Mouse (Mus musculus): ENCODE measurements at regions not wholly inside any gene's neighbourhood (a gene's known extent, or its start where the extent isn't known, plus 50 kb on each side); places are given as distances from the start of the nearest gene placed in this dataset.

DNA sequence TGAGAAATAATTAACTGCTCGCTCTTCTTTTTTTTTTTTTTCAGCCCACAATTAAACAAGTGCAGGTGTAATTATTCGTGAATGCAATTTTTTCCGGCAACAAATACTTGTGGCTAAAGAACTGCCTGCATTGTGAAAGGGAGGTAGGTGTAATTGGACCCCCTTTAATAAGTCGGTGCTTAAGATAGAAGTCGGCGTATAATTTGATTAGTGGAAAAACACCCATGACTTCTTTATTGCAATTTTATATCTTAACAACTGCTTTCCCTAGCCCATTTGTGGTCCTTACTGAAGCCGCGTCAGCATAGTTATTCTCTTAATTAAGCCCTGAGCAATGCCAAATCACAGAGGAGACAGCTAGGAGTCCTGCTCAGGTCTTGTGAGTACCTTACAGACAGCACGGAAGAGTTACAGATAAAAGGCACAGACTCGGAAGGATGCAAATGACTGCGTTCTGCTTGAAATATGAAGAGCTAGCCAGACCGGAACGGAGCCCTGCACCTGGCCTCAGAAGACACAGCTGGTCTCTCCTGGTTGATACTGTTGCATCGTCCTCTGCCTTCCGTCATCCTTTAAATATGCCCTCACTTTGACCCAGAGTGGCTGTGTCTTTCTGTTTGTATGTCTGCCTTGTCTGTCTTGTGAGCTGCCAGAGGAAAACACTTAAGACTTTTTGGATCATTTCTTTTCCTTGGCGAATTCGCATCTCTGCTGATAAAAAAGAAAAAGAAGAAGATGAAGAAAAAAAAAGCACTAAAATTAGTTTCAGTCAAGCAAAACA, 69.5 kb upstream of the Cpm start:
- TF ChIP-seq CTCF (IDR thresholded peaks at IDR 0.05) (no peak), EP300 (IDR thresholded peaks at IDR 0.05) (no peak)

Data from lung, postnatal 0 days (tissue).